Mouse (Mus musculus): ENCODE measurements around the gene Cit.

DNA sequence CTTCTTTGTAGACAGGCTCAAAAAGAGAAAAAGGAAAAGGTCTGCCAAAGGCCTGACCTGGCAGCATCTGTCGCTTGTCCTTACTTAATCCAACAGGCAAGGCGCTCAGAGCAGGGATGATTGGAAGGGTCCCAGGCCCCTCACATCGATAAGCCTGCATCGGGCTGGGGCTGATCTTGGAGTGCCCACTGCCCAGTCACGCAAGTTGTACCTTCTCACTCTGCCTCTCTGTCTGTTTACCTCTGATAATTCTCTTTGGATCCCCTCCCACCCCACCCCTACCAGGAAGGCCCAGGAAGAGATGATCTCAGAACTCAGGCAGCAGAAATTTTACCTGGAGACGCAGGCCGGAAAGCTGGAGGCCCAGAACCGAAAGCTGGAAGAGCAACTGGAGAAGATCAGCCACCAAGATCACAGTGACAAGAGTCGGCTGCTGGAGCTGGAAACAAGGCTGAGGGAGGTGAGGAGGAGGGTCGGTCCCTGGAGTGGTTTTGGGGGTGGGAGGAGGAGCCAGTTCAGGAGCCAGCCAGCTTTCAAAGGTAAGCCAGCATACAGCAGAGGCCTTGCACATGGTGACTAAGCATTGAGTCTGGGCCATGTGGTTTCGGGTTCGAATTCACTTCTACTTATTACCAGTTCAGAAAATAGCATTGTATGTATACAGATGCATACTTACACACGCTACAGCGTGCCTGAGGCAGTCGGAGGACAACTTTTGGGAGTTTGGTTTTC, 102.7 kb downstream of the Cit start:
- TF ChIP-seq CTCF (IDR thresholded peaks at IDR 0.05 in 2 of 3, conservative IDR thresholded peaks at IDR 0.05 in 1 of 3; ENCODE audit: control insufficient read depth in 1 of 3, insufficient read depth in 1 of 3, low read depth in 2 of 3, low read length in 3 of 3, poor library complexity in 1 of 3, severe bottlenecking in 1 of 3) (no peak), ZKSCAN1 (IDR thresholded peaks at IDR 0.05; ENCODE audit: low read depth, low read length) (no peak), ETS1 (IDR thresholded peaks at IDR 0.05; ENCODE audit: low read depth, low read length) (no peak), TBP (IDR thresholded peaks at IDR 0.05; ENCODE audit: low read depth, low read length) (no peak), POLR2A (IDR thresholded peaks at IDR 0.05; ENCODE audit: control insufficient read depth in 1 of 2, insufficient read depth in 1 of 2, low read depth in 1 of 2, low read length in 2 of 2, poor library complexity in 1 of 2) (no peak), EP300 (IDR thresholded peaks at IDR 0.05; ENCODE audit: low read depth in 1 of 2, low read length in 2 of 2) (no peak)

All from MEL (cell line).